Mouse (Mus musculus) intestine, embryonic 14.5 days (tissue): ENCODE results near the gene Sostdc1. TPM values are rescaled to one million over a fixed set of nuclear protein-coding genes. Genes with fewer than 3 reads are reported as not detected.

Source experiments
- ATAC-seq: fragments of 200-750 bp; cut with Nextera tagmentation; replicated peaks from 2 replicates; pipeline ENCODE4 v1.8.0; 2017; ENCODE audit warnings: low read depth, moderate number of reproducible peaks, moderate TSS enrichment, moderate library complexity; ENCODE audit not compliant: low FRiP score, low TSS enrichment
- DNase-seq: peaks from one replicate; pipeline ENCODE4 v3.0.0-alpha.2; 2018; ENCODE audit warnings: low spot score
- H3K27ac ChIP-seq: fragments of 300-500 bp; sonication (generic); 2 replicates; pipeline ENCODE4 v1.5.1; 2014; ENCODE audit warnings: low read depth, mild to moderate bottlenecking, control low read depth
- H3K27me3 ChIP-seq: fragments of 300-500 bp; sonication (generic); replicated peaks from 2 replicates; pipeline ENCODE4 v1.6.1; 2014; ENCODE audit warnings: low read length, control low read depth; ENCODE audit not compliant: control insufficient read depth, insufficient read depth
- H3K36me3 ChIP-seq: fragments of 300-500 bp; sonication (generic); 2 replicates; pipeline ENCODE4 v1.6.1; 2014; ENCODE audit warnings: low read length, control low read depth; ENCODE audit not compliant: control insufficient read depth, insufficient read depth
- H3K4me1 ChIP-seq: fragments of 300-500 bp; sonication (generic); replicated peaks from 2 replicates; pipeline ENCODE4 v1.6.1; 2014; ENCODE audit warnings: low read length, control low read depth, mixed read lengths; ENCODE audit not compliant: control insufficient read depth, insufficient read depth
- H3K4me2 ChIP-seq: fragments of 300-500 bp; sonication (generic); 2 replicates; pipeline ENCODE4 v1.6.1; 2014; ENCODE audit warnings: low read length
- H3K4me3 ChIP-seq: fragments of 300-500 bp; sonication (generic); 2 replicates; pipeline ENCODE4 v1.5.1; 2014; ENCODE audit warnings: low read depth, low read length, control low read depth, mixed read lengths
- H3K9ac ChIP-seq: fragments of 300-500 bp; sonication (generic); 2 replicates; pipeline ENCODE4 v1.6.1; 2014; ENCODE audit warnings: mild to moderate bottlenecking, low read length
- H3K9me3 ChIP-seq: fragments of 300-500 bp; sonication (generic); 2 replicates; pipeline ENCODE4 v1.6.1; 2016; ENCODE audit warnings: low read length, control low read depth; ENCODE audit not compliant: control insufficient read depth
- WGBS: fragments of 180-500 bp; shearing (Covaris S2); extraction: QIAGEN DNeasy Blood & Tissue Kit; methylation state at CpG from one replicate; pipeline ENCODE4 v1.1.7; 2014; 5-methylcytosine and 5-hydroxymethylcytosine counted together
- polyA plus RNA-seq: library from polyadenylated mRNA; unstranded; fragments of >200 nt; fragmentation: Nextera tagmentation; extraction: Ambion mirVana; gene quantifications from 2 replicates; pipeline ENCODE4 v1.2.1, GENCODE M21; 2014

Gene Sostdc1
- polyA plus RNA-seq = 4.6 and 5.3 TPM in 2 replicates

DNA sequence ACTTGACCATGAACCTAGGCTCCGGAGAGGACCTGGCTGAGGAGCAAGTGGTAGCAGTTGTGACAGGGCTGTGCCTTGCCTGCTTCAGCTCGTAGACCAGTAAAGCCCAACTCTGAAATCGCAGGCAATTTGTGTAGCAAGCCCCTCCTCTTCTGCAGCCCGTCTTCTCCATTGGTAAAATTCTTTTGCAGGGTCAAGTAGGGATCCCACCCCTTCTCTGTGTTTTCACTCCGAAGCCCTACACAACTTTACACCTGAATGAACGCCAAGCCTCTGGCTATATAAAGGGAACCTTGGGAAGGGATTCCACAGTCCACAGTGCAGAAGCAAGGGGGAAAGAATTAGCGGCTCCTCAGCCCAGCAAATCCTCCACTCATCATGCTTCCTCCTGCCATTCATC is at the start of gene Sostdc1:
TSS of gene Sostdc1 (plus strand) at position 224 of the 400 bp plus-strand sequence.
- ATAC-seq (no peak), DNase-seq (peak; percentile 56)
- Histone ChIP-seq H3K4me1 (peaks cover 11% of the 10 kb centered on the region), H3K27me3 (no peaks in the 10 kb centered on the region), H3K9me3 (no peaks in the 10 kb centered on the region), H3K9ac (no peak within 1 kb of the TSS), H3K4me3 (0 out of 2 replicates have a peak within 1 kb of the TSS, but pooled peaks have one; percentile 10), H3K36me3 (no peaks in the 10 kb centered on the region), H3K4me2 (peak within 1 kb of the TSS; percentile 32), H3K27ac (no peak within 1 kb of the TSS)
- WGBS = 12% methylated on average over 7 of the region's 7 CpGs

DNA sequence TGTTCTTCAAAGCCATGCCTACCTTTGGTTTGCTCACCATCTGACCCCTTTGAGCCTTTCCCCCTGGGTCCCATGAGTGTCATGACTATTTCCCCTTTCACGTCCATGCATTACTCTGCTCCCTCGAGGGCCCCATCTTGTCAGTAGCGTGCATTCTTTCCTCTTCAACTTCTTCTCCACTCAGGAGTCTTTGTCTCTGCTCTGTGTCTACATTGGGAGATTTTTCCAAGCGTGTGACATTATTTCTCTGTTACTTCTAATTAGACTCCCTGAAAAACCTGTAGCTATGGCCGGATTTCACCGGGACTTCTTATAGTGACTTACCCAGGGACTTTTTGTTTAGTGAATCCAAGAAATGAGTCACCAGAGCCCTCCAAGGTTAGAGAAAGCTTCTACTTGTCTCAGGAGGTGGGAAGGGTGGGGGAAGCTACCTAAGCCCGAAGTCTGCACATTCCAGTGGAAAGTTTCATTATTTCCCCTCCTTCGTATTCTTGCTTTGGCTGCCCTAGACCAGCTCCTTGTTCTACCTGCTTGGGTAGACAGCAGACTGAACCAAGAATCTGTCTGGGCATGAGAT is 46.2 kb upstream of the Sostdc1 start:
- H3K36me3 ChIP-seq = no peaks in the 10 kb centered on the region
- H3K4me1 ChIP-seq = no peaks in the 10 kb centered on the region
- H3K27ac ChIP-seq = no peak overlapping the region
- H3K9me3 ChIP-seq = no peaks in the 10 kb centered on the region
- no peaks in the 10 kb centered on the region for H3K27me3 ChIP-seq
- ATAC-seq (no peak), DNase-seq (no peak)
- no peak overlapping the region for H3K4me3 ChIP-seq
- 88% methylated on average over 8 of the region's 8 CpGs for WGBS
- no peak overlapping the region for H3K9ac ChIP-seq
- H3K4me2 ChIP-seq = no peak overlapping the region

DNA sequence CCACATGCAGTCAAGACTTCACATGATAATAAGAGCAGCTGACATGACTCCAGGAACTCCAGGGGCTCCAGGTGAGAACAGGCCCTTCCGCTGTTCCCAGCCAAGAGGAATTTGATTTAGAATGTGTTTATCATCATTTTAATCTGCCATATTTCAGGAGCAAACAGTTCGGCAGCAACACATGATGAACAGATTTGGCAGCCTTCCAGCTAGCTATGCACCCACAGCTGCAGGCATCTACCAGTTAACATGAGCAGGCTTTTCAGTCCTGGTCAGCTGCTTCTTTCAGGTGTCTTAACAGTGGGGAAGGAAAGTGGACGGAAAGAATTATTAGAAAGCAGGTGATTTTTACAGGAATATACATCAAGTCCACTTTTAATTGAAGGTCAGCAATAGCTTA is 39.1 kb upstream of the Sostdc1 start:
- ATAC-seq (no peak), DNase-seq (peak; percentile 52)
- Histone ChIP-seq H3K27me3 (no peaks in the 10 kb centered on the region), H3K4me2 (no peak overlapping the region), H3K36me3 (no peaks in the 10 kb centered on the region), H3K9me3 (no peaks in the 10 kb centered on the region), H3K27ac (no peak overlapping the region), H3K9ac (no peak overlapping the region), H3K4me1 (peaks cover 8% of the 10 kb centered on the region; the same call in 1 of the 2 replicates), H3K4me3 (no peak overlapping the region)
- WGBS = 36% methylated on average over 3 of the region's 3 CpGs

DNA sequence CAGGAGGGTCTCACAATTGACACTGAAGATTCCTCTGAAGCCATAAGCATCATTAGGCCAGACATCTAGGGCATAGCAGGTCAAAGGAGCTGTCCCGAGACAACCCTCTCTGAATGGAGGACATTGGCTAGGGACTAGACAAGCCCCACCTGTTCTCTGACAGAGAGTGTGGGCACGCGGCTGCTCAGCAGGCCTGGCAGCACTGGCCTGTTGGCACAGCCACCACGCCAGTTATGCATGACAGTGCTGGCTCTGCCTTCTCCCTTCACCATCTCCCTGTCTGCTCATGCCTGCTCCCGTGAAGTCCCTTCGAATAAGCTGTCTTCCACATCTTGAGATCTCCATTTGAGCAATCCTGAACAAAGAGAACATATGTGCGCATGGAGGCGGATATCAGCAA is 24.3 kb upstream of the Sostdc1 start:
- Histone ChIP-seq H3K4me3 (no peak overlapping the region), H3K9me3 (no peaks in the 10 kb centered on the region), H3K27ac (no peak overlapping the region), H3K27me3 (no peaks in the 10 kb centered on the region), H3K36me3 (no peaks in the 10 kb centered on the region), H3K4me2 (no peak overlapping the region), H3K9ac (no peak overlapping the region), H3K4me1 (no peaks in the 10 kb centered on the region)
- no peak for ATAC-seq
- 90% methylated on average over 8 of the region's 8 CpGs for WGBS
- no peak for DNase-seq

DNA sequence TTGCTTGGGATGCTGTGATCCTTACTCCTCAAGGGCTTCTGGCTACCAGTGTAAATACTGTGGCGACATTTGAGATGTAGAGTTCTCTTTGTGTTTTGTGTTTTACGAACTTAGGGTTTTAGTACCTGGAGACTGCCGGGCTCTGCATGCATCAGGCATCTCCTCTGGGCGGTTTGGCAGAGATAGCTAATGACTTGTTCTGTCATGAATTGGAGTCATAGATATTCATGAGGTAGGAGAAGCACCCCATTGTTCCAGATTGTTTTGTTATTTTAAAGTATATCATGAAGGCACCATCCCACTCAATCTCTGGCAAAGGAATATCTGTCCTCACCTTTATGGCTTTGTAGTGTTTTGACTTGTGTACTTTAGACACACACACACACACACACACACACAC is 23.5 kb upstream of the Sostdc1 start:
- Histone ChIP-seq H3K9me3 (no peaks in the 10 kb centered on the region), H3K4me1 (no peaks in the 10 kb centered on the region), H3K4me3 (no peak overlapping the region), H3K9ac (no peak overlapping the region), H3K27me3 (no peaks in the 10 kb centered on the region), H3K36me3 (no peaks in the 10 kb centered on the region), H3K4me2 (no peak overlapping the region), H3K27ac (no peak overlapping the region)
- WGBS = 73% methylated on average over 4 of the region's 4 CpGs
- ATAC-seq (no peak), DNase-seq (no peak)

DNA sequence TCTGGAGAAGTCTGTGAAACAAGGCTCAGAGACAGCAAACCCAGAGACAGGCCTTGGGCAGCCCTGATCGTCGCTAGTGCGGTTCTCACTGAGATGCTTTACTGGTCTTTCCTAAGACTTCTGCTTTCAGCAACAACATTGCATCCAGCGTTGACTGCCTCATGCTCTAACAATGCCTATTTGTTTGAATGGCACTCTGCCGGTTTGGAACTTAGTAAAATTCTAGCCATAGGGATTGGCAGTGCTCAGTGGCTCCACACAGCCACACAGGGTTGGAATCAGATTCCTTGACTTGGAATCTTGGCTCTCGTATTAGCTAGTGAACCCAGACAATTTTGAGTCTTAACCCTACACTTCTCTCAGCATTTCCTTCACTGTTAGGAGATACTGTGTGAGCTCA is 22.6 kb upstream of the Sostdc1 start:
- DNase-seq (no peak), ATAC-seq (no peak)
- Histone ChIP-seq H3K9me3 (no peaks in the 10 kb centered on the region), H3K27ac (no peak overlapping the region), H3K4me1 (no peaks in the 10 kb centered on the region), H3K4me2 (no peak overlapping the region), H3K4me3 (no peak overlapping the region), H3K36me3 (no peaks in the 10 kb centered on the region), H3K9ac (no peak overlapping the region), H3K27me3 (no peaks in the 10 kb centered on the region)
- WGBS = 85% methylated on average over 6 of the region's 6 CpGs

DNA sequence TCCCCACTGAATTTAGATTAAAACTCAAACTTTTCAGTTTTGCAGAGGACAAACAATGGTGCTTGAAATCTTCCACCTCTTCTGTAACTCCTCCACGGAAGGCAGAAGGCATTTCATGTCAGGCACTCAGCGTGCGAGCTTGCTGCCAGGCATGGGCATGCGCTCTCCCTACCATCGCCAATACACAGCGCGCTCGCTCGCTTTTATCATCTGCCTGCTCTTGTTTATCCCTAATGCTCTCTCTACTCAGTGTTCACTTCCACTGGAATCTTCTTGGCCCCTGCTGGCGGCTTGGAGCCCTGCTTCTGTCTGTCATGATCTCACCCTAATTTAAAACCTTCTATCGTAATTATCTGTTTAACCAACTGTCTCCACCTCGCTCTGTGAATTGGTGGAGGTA is 11.6 kb upstream of the Sostdc1 start:
- no peak overlapping the region for H3K9ac ChIP-seq
- DNase-seq (no peak), ATAC-seq (no peak)
- no peaks in the 10 kb centered on the region for H3K27me3 ChIP-seq
- H3K27ac ChIP-seq = no peak overlapping the region
- no peaks in the 10 kb centered on the region for H3K36me3 ChIP-seq
- no peak overlapping the region for H3K4me3 ChIP-seq
- no peak overlapping the region for H3K4me2 ChIP-seq
- H3K4me1 ChIP-seq = no peaks in the 10 kb centered on the region
- WGBS = 73% methylated on average over 12 of the region's 12 CpGs
- H3K9me3 ChIP-seq = no peaks in the 10 kb centered on the region

DNA sequence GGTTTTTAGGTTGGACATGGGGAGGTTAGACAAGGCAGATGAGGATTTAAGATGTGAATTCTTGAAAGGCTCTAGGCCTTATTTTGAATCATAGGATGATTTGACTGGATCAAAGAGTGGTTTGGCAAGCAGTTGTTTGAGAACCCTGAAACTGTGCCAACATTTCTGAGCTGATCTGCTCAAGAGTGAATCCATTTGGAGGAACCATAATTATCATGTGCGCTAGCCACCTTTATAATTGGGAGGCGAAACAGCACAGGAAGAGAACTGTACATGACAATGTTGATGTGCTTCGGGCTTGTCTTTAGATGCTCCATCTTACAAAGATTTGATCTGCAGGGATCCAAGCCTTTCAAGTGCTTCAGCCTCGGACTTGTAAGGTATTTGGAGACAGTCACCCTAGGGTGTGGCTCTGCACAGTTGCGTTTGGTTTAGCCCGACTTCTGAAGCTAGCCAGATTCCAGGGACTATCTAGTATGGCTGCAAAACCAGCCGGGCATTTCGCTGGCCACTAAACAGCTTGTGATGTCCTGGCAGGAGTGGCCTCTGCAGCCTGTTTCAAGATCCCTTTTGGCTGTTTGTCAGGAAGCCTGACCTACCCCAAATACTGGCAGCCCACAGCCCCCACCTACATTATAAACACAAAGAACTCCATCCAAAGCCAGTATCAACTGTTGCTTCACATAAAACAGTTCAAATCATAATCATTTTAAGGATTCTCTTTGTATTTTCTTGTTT is 10.9 kb upstream of the Sostdc1 start:
- no peak overlapping the region for H3K27ac ChIP-seq
- no peak for DNase-seq
- ATAC-seq = no peak
- 69% methylated on average over 8 of the region's 8 CpGs for WGBS
- no peak overlapping the region for H3K4me2 ChIP-seq
- no peaks in the 10 kb centered on the region for H3K36me3 ChIP-seq
- H3K4me3 ChIP-seq = no peak overlapping the region
- no peak overlapping the region for H3K9ac ChIP-seq
- no peaks in the 10 kb centered on the region for H3K9me3 ChIP-seq
- no peaks in the 10 kb centered on the region for H3K4me1 ChIP-seq
- no peaks in the 10 kb centered on the region for H3K27me3 ChIP-seq
